In genomic region chr10:79712499-79713126, GRCm38 (mm10) we compare ENCODE assay signal across 9 mouse cellular contexts. TPM values are rescaled to one million over a fixed set of nuclear protein-coding genes. Genes with fewer than 3 reads are reported as not detected.
A peak's percentile ranks its signal among the peaks of the same experiment; 100 is the strongest.
DNase-seq lines count a peak whose midpoint lies in the region; ATAC-seq and TF ChIP-seq lines count a peak whose summit lies in the region.
"Had no signal": no experiment of that assay in that cellular context is flagged by ENCODE, and none has a peak within 500 bp of the region (broad histone marks: within the 10 kb centered on the region; RNA-seq: fewer than 3 reads in every experiment).

No protein-coding gene starts in this region.

- peaks cover 37 to 49% of the 10 kb centered on the region in 2 experiments for H3K36me3 ChIP-seq in CH12.LX (replicated peaks in 1 of 2; ENCODE audit: control insufficient read depth in 1 of 2, insufficient read depth in 1 of 2, low read length in 1 of 2)
- peaks cover 46% of the 10 kb centered on the region for H3K36me3 ChIP-seq in heart, embryonic 13.5 days

- no peak overlapping the region for H3K4me2 ChIP-seq in CH12.LX (ENCODE audit: insufficient read depth, low read depth, poor library complexity, severe bottlenecking)
- H3K4me2 ChIP-seq in heart, embryonic 13.5 days, result peak overlapping the region; percentile 1; the same call in 1 of the 2 replicates
- H3K4me2 ChIP-seq: limb, embryonic 13.5 days had no signal

- H3K4me3 ChIP-seq in CH12.LX (replicated peaks in 1 of 3; ENCODE audit: low read depth in 2 of 3, low read length in 2 of 3, poor library complexity in 1 of 3), result no peak overlapping the region
- no peak overlapping the region for H3K4me3 ChIP-seq in heart, embryonic 13.5 days
- no peak overlapping the region for H3K4me3 ChIP-seq in lung, adult 2 months (replicated peaks; ENCODE audit: extremely low read depth, low read depth, low read length)
- H3K4me3 ChIP-seq: limb, embryonic 13.5 days had no signal

- peak in 1 of 2 experiments; percentile 75; a peak in 3 of 4 replicates for TF ChIP-seq CTCF in CH12.LX (conservative IDR thresholded peaks at IDR 0.05 in 1 of 2, IDR thresholded peaks at IDR 0.05 in 1 of 2; ENCODE audit: low read depth in 2 of 2, low read length in 2 of 2)
- TF ChIP-seq CTCF in lung, adult 2 months (IDR thresholded peaks at IDR 0.05; ENCODE audit: insufficient read depth, low read length), result peak; percentile 86

- peaks cover 14% of the 10 kb centered on the region for H3K79me2 ChIP-seq in CH12.LX (replicated peaks; ENCODE audit: control insufficient read depth, extremely low read depth, insufficient read depth, poor library complexity, severe bottlenecking)

- TF ChIP-seq EP300 in CH12.LX (IDR thresholded peaks at IDR 0.05; ENCODE audit: low read length), result no peak

- dilution Hi-C loops in CH12.LX (cut with MboI; ENCODE audit: extremely low pct_ligation_motif_present, extremely low pct_unique_long_range_greater_than_20kb, low sequenced_read_pairs), result no loop called here

- peaks cover 27% of the 10 kb centered on the region for H3K27me3 ChIP-seq in CH12.LX (replicated peaks)
- H3K27me3 ChIP-seq in heart, embryonic 13.5 days (replicated peaks), result peaks cover 41% of the 10 kb centered on the region

- 0 out of 2 replicates have a peak, but pooled peaks have one; percentile 7 for ATAC-seq in heart, embryonic 13.5 days (ENCODE audit: extremely low read depth, insufficient number of reproducible peaks, low FRiP score, low TSS enrichment)

- TF ChIP-seq POLR2A in CH12.LX (IDR thresholded peaks at IDR 0.05; ENCODE audit: low read depth, low read length), result no peak; the same call in none of the 2 replicates
- TF ChIP-seq POLR2A in lung, adult 2 months (IDR thresholded peaks at IDR 0.05; ENCODE audit: borderline replicate concordance, extremely low read depth, low read depth, low read length), result no peak

- no peak overlapping the region for H3K27ac ChIP-seq in CH12.LX (ENCODE audit: insufficient read depth, low read depth)
- no peak overlapping the region for H3K27ac ChIP-seq in heart, embryonic 13.5 days (replicated peaks)
- H3K27ac ChIP-seq: limb, embryonic 13.5 days had no signal

- TF ChIP-seq RAD21 in CH12.LX (IDR thresholded peaks at IDR 0.05; ENCODE audit: low read depth, low read length), result no peak; the same call in none of the 2 replicates

- no peak overlapping the region for H3K9ac ChIP-seq in CH12.LX (ENCODE audit: insufficient read depth, low read depth)
- no peak overlapping the region for H3K9ac ChIP-seq in heart, embryonic 13.5 days
- H3K9ac ChIP-seq: limb, embryonic 13.5 days had no signal

- in situ Hi-C loops in CH12.LX (cut with MboI; ENCODE audit: low pct_ligation_motif_present, low pct_unique_long_range_greater_than_20kb, low sequenced_read_pairs), result no loop called here

- WGBS in heart, embryonic 13.5 days, result 10% methylated on average over 6 of the region's 6 CpGs
- WGBS in lung, adult 2 months, result 22% methylated on average over 4 of the region's 6 CpGs

- peaks cover 7 to 14% of the 10 kb centered on the region in 2 experiments for H3K4me1 ChIP-seq in CH12.LX (ENCODE audit: control insufficient read depth in 1 of 2, insufficient read depth in 2 of 2)
- peaks cover 62% of the 10 kb centered on the region for H3K4me1 ChIP-seq in heart, embryonic 13.5 days
- H3K4me1 ChIP-seq in lung, adult 2 months (ENCODE audit: control insufficient read depth, insufficient read depth, low read length), result peaks cover 2% of the 10 kb centered on the region

- peak; percentile 76 for DNase-seq in CH12.LX (ENCODE audit: extremely low read depth)
- DNase-seq in adrenal gland, adult 2 months, result peak; percentile 78
- DNase-seq in embryo, embryonic 9.5 days (ENCODE audit: extremely low spot score), result peak; percentile 80
- DNase-seq in kidney, postnatal 4 days, result peak; percentile 91
- DNase-seq in lung, adult 2 months, result peak; percentile 77
- peak; percentile 79 to 85 for DNase-seq in right cerebral cortex, adult 2 months (ENCODE audit: low spot score in 2 of 2)
- peak; percentile 77 for DNase-seq in urinary bladder, postnatal 25 days (ENCODE audit: low spot score)

- H3K9me3 ChIP-seq in CH12.LX (replicated peaks; ENCODE audit: low read length), result peaks cover under 1% of the 10 kb centered on the region
- H3K9me3 ChIP-seq in heart, embryonic 13.5 days, result no peaks in the 10 kb centered on the region
- H3K9me3 ChIP-seq: limb, embryonic 13.5 days had no signal

TF ChIP-seq in CH12.LX, 34 proteins besides CTCF, POLR2A, EP300 and RAD21:
- TF ChIP-seq SMC3 (IDR thresholded peaks at IDR 0.05; ENCODE audit: low read depth, low read length) (peak; percentile 11; the same call in 1 of the 2 replicates), MAFK (IDR thresholded peaks at IDR 0.05; ENCODE audit: insufficient replicate concordance, low read length) (no peak), E2F4 (IDR thresholded peaks at IDR 0.05; ENCODE audit: insufficient replicate concordance, low read depth, low read length) (no peak), RCOR1 (conservative IDR thresholded peaks at IDR 0.05; ENCODE audit: low read depth, low read length) (no peak), MAZ (IDR thresholded peaks at IDR 0.05; ENCODE audit: low read depth, low read length) (no peak), UBTF (IDR thresholded peaks at IDR 0.05; ENCODE audit: low read depth, low read length) (no peak), USF2 (conservative IDR thresholded peaks at IDR 0.05; ENCODE audit: low read depth, low read length) (no peak), JUND (conservative IDR thresholded peaks at IDR 0.05; ENCODE audit: low read depth, low read length) (no peak), POLR2AphosphoS2 (IDR thresholded peaks at IDR 0.05; ENCODE audit: low read depth, low read length) (peak; percentile 93), HCFC1 (IDR thresholded peaks at IDR 0.05; ENCODE audit: low read depth, low read length) (no peak)

RNA-seq across cellular contexts. Expression of gene Hcn2, which starts 3.8 kb away (rescaled TPM):
- total RNA-seq in CH12.LX (2012; rRNA removed) (1.8 and 2.2 TPM in 2 replicates), CH12.LX (2014; rRNA removed) (0.21 and 0.23 TPM in 2 replicates)
- polyA plus RNA-seq in CH12.LX (2012; ENCODE audit: insufficient read length, low read depth), result 0.23 and 0.44 TPM in 2 replicates
- total RNA-seq in adrenal gland, adult 2 months (2021), result 1 to 10 TPM; 5.9 to 6.0 TPM
- polyA plus RNA-seq in adrenal gland, adult 2 months (2012; rRNA removed), result 20.2 and 27.8 TPM in 2 replicates
- polyA plus RNA-seq in heart, embryonic 13.5 days (2015; fragmentation: Nextera tagmentation; extraction: Ambion mirVana), result 0.06 and 0.09 TPM in 2 replicates
- 3.0 and 3.9 TPM in 2 replicates for polyA plus RNA-seq in lung, adult 2 months (2012; rRNA removed)
- polyA plus RNA-seq: limb, embryonic 13.5 days had no signal

RNA-seq across cellular contexts. Expression of gene Bsg, which starts 8.3 kb away (rescaled TPM):
- 312 and 421 TPM in 2 replicates for total RNA-seq in CH12.LX (2012; rRNA removed)
- total RNA-seq in CH12.LX (2014; rRNA removed), result 617 and 710 TPM in 2 replicates
- 358 and 360 TPM in 2 replicates for polyA plus RNA-seq in CH12.LX (2012; ENCODE audit: insufficient read length, low read depth)
- total RNA-seq in adrenal gland, adult 2 months (2021), result 100 to 1,000 TPM; 588 to 674 TPM
- polyA plus RNA-seq in adrenal gland, adult 2 months (2012; rRNA removed), result 314 and 321 TPM in 2 replicates
- 1,093 and 1,212 TPM in 2 replicates for polyA plus RNA-seq in heart, embryonic 13.5 days (2015; fragmentation: Nextera tagmentation; extraction: Ambion mirVana)
- polyA plus RNA-seq in lung, adult 2 months (2012; rRNA removed), result 684 and 692 TPM in 2 replicates

RNA-seq across cellular contexts. Expression of gene Gzmm, which starts 23.8 kb away (rescaled TPM):
- 0.17 and 0.67 TPM in 2 replicates for total RNA-seq in CH12.LX (2012; rRNA removed)
- total RNA-seq in CH12.LX (2014; rRNA removed), result 0.45 and 0.59 TPM in 2 replicates
- polyA plus RNA-seq in CH12.LX (2012; ENCODE audit: insufficient read length, low read depth), result 0.30 and 0.73 TPM in 2 replicates
- total RNA-seq in adrenal gland, adult 2 months (2021), result 1 to 10 TPM; 1.0 to 2.2 TPM
- 0.52 and 0.55 TPM in 2 replicates for polyA plus RNA-seq in adrenal gland, adult 2 months (2012; rRNA removed)
- 0.67 and 1.0 TPM in 2 replicates for polyA plus RNA-seq in heart, embryonic 13.5 days (2015; fragmentation: Nextera tagmentation; extraction: Ambion mirVana)
- 1.5 and 1.6 TPM in 2 replicates for polyA plus RNA-seq in lung, adult 2 months (2012; rRNA removed)

RNA-seq across cellular contexts. Expression of gene Cdc34, which starts 30.6 kb away (rescaled TPM):
- total RNA-seq in CH12.LX (2012; rRNA removed) (335 and 348 TPM in 2 replicates), CH12.LX (2014; rRNA removed) (323 and 331 TPM in 2 replicates)
- 314 and 354 TPM in 2 replicates for polyA plus RNA-seq in CH12.LX (2012; ENCODE audit: insufficient read length, low read depth)
- total RNA-seq in adrenal gland, adult 2 months (2021), result 100 to 1,000 TPM in 1 of 2 experiments, 10 to 100 TPM in 1; 87.7 to 122 TPM
- polyA plus RNA-seq in adrenal gland, adult 2 months (2012; rRNA removed), result 174 and 205 TPM in 2 replicates
- polyA plus RNA-seq in heart, embryonic 13.5 days (2015; fragmentation: Nextera tagmentation; extraction: Ambion mirVana), result 122 and 136 TPM in 2 replicates
- 112 and 121 TPM in 2 replicates for polyA plus RNA-seq in lung, adult 2 months (2012; rRNA removed)

RNA-seq across cellular contexts. Expression of gene Polrmt, which starts 33.8 kb away (rescaled TPM):
- total RNA-seq in CH12.LX (2012; rRNA removed) (50.1 and 50.5 TPM in 2 replicates), CH12.LX (2014; rRNA removed) (13.5 and 18.1 TPM in 2 replicates)
- 40.2 and 49.0 TPM in 2 replicates for polyA plus RNA-seq in CH12.LX (2012; ENCODE audit: insufficient read length, low read depth)
- total RNA-seq in adrenal gland, adult 2 months (2021), result 10 to 100 TPM; 55.4 to 62.8 TPM
- polyA plus RNA-seq in adrenal gland, adult 2 months (2012; rRNA removed), result 87.6 and 89.0 TPM in 2 replicates
- 30.2 and 30.9 TPM in 2 replicates for polyA plus RNA-seq in heart, embryonic 13.5 days (2015; fragmentation: Nextera tagmentation; extraction: Ambion mirVana)
- polyA plus RNA-seq in lung, adult 2 months (2012; rRNA removed), result 42.0 and 46.2 TPM in 2 replicates
